Mouse (Mus musculus): ENCODE measurements at regions not wholly inside any gene's neighbourhood (a gene's known extent, or its start where the extent isn't known, plus 50 kb on each side); places are given as distances from the start of the nearest gene placed in this dataset.

DNA sequence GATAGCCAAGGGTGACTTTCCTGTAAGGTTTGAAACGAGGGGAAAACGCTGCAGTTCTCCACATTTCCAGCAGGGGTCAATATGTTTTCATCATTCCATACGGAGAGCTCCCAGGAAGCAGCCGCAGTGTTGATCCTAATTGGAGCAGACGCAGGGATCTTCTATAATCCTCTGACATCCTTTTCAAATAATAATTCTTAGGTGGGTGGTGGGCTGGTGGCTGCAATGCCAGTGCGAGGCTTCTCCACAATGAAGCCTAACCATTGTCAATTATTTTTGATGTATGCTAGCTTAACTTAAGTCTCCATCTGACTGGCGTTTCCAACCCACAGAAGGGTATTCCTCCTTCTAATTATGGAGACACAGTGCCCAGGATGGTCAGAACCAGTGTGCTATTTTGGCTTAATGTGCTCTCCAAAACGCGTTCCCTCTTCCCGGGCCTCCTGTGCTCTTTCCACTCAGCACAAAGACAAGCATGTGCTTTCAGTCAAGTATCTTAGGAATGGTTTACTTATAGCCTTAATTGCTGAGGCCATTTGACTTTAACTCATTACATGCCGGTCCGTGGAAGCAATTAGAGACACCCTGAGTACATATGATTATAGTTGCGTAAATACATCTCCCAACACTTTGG is 331.6 kb upstream of the Tet2 start:
- peak; percentile 9 for DNase-seq

DNA sequence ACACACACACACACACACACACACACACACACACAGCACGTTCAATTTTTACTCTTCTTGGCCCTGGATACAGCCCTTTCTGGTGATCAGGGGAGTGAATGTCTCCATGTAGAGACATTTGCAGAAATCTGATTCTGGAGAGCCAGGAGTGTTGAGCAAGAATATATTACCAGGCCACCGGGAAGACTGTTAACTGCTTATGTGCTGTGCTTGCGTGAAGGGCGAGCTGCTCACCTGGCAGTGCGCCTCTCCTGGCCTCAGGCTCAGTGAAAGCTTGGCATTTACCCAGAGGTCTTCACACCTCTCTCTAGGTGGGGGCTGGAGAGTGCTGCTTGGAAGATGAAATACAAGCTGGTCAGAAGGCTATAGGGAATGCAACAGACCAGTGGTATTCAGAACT is 332.4 kb upstream of the Tet2 start:
- no peak for DNase-seq

DNA sequence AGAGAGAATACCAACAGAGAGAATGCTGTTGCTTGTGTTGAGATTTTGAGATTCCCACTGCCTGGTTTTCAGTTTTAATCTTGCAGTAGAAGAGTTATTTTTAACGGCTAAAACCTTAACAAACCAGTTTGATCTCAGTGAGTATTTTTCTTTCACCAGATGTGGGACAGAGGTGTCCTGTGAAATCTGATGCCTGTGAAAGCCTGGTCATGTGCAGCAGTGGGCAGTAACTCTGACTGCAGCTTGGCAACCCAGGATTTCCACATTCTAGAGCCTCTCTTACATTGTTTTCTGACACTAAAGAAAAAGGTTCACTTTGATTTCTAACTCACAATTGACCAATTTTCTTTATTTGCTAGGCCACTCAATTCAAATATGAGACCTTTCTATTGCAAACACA is 335.7 kb upstream of the Tet2 start:
- no peak for DNase-seq

DNA sequence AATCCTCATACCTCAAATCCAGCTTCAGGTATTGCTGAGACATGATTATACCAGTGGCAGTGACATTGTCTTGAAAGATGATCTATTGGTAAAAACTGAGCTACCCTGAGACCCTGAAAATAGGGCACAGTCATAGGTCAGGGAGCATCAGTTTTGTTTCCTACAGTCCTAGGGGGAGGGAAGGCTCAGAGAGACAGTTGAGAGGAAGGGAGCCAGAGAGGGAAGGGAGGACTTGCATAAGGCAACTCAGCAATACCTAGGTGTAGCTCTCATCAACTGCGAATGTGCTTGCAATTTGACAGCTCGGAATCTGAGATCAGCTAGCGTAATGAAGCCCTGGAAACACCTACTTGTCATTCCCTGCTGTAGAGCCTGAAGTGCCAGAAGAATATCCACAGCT is 334.4 kb upstream of the Cxxc4 start:
- DNase-seq, result no peak

DNA sequence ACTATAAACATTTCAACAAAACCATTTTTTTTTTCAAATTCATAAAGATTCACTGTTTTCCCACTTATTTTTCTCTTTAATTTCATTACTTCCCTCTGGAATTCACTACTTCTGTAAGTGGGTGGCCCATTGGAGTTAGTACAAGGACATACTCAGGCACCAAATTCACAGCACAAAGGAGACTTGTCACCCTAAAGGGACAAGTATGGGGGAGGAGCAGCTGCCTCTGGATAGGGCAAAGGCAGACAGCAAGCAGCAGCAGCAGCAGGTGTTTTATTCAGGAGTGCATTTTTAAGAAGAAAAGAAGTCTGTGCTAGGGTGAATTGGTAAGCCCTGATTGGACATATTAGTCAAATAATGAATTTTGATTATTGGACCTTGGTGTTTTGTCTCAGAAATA is 314.1 kb upstream of the Cxxc4 start:
- DNase-seq, result no peak

DNA sequence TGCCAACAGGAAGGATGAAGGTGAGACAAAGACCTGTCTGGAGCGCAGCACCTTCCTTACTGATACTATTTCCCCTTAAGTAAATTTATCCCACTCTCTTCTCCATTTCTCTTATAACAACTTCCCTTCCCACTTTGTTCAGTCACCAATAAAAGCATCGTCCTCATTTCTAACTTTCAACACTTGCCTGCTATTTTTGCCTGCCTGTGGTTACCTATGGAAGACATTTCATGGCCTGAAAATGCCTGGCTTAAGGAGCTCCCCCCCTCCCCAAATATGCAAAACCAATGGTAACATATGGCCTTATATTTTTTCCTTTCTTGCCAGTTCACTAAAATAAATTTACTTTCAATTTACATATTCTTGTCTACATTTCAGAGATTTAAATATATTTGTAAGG is 271.0 kb upstream of the Cxxc4 start:
- no peak for DNase-seq

DNA sequence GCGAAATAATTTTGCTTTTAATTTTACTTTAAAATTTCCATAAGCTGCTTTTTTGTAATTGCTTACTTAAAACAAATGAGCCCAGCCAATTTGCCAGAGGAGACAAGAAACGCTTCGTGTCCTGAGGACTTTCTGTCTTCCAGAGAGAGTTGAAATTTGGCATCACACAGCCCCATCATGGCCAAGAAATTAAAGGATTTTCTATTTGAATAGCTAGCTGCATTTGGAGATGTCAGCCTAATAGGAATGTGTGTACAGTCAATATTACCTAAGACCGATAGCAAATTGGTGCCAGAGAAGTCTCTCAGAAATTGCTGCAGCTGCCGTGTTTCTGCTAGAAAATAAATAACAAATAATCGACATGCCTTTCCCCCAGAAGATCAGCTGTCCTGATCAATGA is 268.1 kb upstream of the Cxxc4 start:
- no peak for DNase-seq

DNA sequence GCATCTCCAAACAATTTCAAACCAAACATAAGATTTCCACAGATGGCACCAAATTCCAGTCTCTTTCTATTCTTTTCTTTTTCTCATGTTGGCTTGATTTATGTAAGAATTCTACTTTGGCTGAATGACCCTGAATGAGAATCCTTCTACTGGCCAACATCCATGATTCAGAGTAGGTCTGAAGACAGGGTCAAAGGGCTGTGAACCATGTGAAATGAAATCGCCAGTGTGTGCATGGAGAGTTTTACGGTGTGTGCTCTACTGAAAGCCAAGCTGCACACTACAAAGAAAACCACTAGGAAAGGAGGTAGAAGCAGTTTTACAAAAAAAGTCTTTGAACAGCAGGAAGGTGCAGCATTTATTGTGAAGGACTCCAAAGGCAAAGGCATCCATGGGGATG is 263.5 kb upstream of the Cxxc4 start:
- no peak for DNase-seq

DNA sequence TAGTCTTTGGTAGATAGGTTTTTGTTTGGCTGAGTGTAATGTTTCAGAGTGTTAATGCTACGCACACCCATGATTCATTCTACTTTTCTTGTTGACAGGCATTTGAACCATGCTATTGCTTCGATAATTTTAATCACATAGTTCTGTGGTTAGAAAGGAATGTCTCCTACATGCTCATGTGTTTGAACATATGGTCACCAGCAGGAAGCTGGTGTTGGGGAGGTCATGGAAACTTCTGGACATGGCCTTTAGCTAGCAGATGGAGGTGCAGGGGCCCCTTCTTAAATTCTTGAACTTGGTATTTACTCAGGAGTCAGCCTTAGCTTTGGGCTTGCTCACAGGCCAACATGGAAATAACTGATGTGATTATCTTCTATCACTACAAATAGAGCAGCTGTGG is 248.6 kb upstream of the Cxxc4 start:
- DNase-seq, result no peak

DNA sequence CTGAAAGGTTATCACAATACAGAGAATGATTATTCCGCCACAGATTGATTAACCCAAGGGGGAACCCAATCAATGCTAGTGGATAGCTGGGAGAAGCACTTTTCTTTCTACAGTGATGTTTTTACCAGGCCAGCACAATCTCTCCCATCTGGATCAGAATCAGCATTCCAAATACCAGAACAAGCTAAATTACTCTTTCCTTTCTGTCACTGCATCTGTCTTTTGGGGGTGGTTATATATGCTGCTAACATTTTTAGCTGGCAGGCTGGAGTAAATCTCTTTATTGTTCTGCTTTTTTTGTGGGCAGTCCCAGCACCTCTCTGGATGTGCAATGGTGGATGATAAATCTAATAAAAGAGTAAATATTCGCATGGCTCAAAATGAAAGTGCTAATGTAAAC is 242.3 kb upstream of the Cxxc4 start:
- DNase-seq, result no peak

DNA sequence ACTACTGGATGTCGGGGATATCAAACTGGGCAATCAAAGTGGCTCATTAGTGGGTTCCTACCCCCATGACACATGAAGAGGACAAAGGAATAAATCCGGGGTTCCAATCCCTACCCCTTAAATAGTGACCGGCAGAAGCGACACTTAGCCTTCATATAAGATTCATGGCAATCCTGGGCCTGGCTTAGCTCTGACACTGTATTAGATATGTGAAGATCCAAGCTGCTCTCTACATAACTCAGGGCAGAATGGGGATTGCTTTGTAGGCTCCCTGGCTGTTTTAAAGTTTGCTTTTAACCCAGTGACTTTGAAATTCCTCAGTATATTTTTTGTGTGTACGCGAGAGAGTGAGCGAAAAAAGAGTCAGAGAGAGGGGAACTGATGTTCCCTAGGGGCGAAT is 236.3 kb upstream of the Cxxc4 start:
- DNase-seq, result no peak

DNA sequence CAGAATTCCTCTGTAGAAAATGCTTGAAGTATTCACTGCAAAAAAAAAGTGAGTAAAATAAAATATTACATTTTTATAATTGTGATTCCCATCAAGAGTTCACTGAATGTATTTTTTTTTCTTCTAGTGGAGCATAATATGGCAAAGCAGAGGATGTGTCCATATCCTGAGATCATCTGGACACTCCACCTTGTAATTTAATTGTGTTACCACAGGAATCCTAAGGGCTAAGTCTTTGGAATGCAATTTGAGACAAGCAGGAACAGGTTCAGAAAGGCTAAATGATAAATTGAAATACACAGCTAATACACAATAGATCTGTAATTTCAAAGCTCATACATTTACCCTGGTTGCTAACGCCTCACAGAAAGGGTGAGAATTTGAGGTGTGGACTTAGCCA is 235.7 kb upstream of the Cxxc4 start:
- no peak for DNase-seq

DNA sequence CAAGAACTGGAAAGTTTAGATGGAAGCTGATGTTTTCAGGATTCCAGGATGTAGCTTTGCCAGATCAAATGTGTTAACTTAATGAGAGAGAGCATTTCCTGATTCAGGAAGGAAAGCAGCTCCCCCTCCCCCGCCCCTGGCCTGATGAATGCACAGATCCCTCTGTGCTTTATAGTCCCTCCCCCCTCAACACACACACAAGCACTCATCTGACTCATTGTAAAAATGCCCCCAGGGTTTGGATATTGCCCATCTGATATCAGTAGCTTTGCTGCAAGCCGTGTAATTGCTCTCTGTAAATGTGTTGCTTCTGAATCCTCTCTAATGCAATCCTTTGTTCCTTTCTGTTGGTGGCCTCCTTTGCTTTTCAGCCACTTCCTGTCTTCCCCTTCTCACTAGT is 221.5 kb upstream of the Cxxc4 start:
- no peak for DNase-seq

DNA sequence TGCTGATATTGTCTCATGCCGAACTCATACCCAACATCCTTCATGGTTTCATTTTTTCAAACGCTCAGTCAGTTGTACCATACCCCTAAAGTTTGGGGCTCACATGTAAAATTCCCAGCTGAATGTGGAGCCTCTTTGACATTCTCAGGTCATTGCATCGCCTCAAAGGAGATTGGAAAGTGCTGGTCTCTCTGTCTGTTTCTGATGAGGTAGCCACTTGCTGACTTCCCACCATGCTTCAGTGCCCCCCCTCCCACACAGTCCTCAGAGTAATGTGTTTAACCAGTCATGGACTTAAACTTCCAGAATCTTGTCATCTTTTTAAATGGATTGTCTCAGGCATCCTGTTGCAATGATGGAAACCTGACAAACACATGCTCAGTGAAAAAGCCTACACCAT is 220.9 kb upstream of the Cxxc4 start:
- DNase-seq, result no peak

DNA sequence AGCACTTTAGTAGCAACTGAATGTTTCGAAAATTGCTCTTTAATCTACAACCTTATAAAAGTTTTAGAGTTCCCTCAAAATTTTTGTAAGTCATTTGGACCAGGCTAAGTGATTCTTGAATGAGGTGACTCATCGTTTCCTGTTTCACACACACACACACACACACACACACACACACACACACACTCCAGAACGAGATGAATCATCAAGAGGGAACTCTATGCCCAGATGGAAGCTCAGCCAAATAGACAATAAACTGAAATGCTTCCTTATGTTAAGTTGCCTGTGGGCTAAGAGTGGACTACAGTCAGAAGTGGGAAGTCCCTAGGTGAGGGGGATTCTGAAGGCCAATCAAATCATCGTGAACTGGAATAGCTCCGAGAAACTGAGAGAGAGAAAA is 202.4 kb upstream of the Cxxc4 start:
- DNase-seq, result no peak

DNA sequence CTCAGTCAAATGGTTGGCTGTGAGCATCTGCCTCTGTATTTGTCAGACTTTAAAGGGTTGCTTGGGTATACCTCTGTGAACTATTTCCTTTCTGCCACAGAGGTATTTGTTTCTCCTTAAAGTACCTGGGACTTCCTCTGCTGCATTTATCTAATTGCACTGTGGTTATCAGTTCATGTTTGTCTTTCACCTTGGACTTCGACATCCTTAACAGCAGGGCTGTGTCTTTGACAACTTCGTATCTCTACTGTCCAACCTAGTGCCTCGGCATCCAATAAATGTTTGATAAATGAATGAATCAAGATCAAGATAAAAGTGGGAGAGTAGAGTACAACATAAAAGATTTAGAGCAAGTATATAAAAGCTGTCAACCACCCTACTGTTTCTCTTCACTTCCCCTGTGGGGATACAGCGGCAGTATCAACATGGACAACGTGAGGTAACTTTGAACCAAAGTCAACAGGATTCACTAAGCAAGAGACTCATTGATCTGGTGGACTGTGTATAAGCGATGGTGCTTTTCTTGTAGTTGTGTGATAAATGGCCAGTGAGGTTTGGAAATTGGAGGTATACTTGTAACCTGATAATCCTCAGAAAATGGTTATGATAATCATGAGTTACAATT is 199.9 kb upstream of the Cxxc4 start:
- no peak for DNase-seq

DNA sequence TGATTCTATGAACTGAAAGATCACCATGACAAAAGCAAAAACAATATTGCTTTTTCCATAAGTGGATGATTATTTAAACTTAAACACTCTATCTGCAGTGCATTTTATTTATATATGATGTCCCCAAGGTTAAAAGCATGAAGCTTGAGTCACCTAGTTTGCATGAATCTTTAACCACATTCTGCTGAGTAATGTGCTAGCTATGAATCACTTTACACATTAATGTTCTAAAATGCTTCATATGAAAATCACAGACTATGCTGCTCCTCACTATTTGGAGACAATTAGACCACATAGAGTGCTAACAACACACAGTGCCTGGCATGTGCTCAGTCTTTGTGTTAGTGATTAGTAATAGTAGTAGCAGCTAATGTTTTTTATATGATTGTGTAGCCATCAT is 185.6 kb upstream of the Cxxc4 start:
- DNase-seq, result no peak

DNA sequence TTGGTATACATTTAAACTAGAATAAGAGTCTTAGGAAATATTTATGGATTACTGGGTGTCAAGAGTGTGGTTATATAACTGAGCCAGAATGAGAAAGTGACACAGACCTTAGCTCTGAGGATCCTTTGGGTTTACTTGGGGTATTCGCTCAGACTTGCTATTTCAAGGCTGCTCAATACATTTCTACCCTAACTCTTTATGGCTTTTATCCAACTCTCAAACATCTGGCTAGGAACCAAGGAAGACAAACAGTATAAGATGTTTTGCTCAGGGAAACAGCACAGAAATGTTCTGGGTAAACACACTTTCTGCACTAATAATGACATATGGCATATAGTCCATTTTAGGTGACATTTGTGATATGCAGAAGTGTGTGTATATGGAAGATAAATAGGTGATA is 153.8 kb upstream of the Cxxc4 start:
- DNase-seq, result no peak

DNA sequence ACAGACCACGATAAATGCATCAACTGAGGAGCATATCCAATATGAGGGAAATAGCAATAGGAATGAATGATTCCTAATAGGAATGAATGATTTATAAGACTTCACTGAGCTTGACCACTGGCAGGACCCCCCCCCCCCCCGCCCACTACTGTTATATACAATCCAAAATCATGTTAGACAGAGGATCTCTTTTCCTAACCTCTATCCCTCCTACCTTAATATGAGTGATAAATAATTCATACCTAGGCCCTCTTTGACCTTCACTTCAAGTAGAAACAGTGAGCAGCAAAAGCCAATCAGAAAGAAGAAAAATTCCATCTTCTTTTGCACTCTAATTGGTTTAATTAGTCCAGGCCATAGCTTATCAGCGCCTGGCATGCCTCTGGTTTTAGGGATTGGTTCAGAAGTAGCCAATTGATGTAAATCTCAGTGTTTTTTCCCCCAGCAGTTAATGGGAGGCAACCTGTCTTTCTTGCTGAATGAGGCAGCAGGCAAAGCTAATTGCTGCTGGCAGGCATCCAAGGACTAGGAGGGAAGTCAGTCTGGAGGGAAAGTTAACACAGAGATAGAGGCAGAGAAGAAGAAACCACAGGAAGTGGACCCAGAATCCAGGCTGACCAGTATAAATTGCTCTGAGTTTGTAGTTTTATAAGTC is 136.7 kb upstream of the Cxxc4 start:
- DNase-seq, result no peak

DNA sequence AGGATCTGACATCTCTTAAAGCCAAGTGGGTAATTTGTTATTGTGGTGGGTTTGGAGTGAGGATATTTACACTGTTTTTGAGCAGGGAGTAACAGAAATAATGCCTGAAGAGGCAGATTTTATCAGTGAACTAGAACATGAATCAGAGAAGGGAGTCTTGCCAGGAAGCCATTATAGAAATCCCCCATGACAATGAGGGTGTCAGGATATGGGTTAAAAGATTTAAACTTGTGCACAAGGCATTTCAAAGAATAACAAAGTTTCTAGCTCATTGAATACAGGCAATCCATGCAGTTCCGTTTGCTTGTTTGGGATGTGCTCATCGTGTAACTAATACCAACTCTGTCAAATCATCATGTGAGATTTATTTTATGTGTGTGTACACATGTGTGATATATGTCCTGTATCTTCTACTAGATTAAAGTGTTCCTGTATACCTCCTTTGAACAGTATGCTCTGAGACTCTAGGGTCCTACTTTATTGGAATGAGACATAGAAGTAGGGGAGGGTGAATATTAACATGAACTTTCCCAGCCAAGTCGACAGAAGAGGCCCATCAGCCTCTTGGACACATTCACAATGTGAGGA is 134.0 kb upstream of the Cxxc4 start:
- no peak for DNase-seq

DNA sequence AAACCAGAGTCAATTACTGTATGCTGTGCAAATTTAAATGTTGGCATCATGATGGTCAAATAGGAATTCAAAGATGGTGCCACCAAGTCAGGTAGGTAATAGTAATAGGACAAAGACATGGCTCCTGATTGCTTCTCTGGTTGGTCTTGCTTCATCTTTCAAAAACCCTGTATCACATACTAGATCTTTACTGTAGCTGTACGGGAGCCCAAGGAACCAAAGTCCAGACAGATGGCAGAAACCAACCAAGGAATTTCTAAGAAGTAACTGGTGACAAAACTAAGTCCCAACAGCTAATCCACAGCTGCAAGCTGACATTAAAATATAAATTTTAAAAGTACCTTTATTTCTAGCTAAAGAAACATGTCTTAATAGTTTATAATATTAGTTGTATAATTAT is 131.7 kb upstream of the Cxxc4 start:
- DNase-seq, result no peak

DNA sequence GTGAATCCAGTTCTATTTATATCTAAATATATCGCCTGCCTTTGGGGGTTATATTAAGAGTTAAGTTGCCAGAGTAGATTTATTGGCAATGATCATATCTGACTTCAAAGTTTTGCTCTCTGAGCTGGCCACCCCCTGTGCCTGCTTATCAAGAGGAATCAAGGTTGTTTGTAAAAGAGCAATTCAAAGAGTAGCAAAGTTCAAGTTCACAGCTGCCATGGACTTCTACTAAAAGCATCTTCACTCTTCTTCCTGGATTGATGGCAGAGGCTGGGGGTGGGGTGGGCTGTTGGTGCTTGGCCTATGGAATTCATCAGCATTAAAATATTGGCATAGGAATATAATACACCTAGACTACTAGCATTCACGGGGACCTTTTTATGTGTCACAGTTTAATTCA is 131.2 kb upstream of the Cxxc4 start:
- DNase-seq, result no peak

DNA sequence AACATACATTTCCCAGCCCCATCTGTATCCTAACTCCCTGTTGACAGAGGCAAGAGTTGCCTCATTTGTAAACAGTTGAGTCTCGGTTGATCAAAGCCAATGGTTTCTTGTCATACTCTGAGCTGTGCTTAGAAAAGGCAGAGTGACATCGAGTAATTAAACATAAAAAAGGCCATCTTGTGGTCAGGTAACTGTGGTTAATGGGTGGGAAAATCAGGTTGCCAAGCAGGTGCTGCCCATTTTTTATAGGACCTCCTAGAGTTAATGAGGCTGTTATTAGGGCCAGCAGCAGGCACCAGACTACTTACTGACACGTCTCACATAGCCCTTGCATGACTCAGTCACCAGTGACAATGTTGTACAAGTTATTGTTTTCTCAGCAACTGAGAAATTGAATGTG is 130.7 kb upstream of the Cxxc4 start:
- no peak for DNase-seq

DNA sequence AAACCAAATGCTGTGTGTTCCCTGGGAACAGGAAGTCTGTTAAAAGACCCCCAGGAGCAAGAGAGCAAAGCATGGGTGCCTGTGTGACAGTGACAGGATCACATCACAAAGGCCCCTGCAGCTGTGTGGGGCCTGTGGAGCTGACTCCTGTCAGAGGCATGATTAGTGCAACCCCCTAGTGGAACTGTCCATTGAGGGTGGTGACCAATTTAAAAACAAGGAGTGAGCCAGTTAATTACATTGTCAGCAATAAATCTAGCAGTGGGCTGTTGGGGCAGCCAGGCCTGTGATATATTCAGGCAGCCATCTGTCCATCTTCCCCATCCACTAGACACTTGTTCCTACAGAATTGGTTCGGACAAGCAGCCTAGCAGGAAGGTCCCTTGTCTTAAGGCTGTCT is 121.8 kb upstream of the Cxxc4 start:
- DNase-seq, result no peak

DNA sequence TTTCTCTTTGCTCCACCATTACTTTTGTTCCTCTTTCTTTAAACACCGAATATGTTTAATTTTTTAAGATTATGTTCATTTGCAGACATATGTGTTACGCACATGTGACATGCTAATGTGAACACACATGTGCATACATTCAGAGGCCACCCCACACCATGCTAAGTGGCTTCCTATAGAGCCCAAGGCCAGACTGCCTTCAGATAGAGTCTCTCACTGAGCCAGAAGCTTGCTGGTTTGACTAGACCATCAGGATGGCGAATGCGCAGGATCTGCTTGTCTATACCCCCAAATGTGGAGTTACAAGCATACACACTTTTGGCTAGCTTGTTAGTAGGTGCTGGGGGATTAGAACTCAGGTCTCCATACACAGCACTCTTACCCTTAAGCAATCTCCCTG is 121.3 kb upstream of the Cxxc4 start:
- DNase-seq, result no peak

Measured in thymus, postnatal 4 days (tissue).